Mouse (Mus musculus) cerebellum, postnatal 10 days (tissue): ENCODE data around the gene Trim11.

Experiments used
- DNase-seq, 2 experiments: peaks; one replicate each; pipeline ENCODE4 v3.0.0; 2021; ENCODE audit warnings: mixed read lengths in 2 of 2

Trim11 gene

DNA sequence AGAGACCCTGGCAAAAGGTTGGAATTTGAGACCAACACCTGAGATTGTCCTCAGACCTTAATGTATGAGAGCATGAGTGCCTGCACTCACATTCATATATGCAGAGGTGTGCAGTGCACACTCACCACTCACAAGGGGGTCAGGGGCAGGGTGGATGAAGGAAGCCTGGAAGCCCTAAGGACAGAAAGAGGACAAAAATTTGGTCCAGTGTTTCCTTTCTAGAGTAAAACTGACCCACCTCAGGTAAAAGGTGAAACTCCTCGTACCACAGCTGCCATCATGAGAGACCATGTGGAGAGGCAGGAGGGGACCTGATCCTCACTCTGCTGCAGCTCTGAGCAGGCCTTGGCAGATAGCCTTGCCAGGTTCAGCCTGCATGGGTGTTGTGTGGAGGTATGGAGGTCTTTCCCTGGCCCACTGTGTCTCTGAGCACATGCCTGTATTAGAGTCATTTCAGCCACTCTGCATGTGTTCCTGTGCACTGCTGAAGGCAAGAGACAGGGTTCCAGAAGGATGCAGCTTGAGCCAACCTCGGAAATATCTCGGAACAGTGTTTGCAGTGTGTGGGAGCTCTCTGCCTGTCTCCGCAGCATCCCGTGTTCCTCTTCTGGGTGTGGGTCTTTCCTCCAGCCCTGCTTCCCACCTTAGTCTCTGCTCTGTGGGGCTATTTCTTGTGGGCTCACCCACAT lies 20.5 kb upstream of the Trim11 start:
- DNase-seq = peak in 1 of 2 experiments; percentile 45

DNA sequence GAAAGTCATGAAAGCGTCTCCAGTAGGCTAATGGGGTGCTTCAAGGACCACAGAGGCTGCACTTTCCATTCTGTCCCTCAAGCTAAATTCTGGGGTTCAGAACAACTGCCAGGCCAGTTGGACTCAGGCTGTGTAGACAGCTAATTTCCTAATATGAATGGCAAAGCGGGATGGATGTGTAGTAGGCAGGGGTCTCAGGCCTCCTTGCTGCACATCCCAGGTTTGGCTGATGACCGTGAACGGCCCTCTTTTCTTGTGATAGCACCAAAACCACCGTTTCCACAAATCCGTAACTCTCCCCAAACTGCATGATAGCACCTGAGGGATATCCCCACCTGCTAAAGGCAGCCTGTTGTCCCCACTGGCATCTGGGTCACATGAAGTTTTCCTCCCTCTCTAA lies 19.4 kb upstream of the Trim11 start:
- no peak for DNase-seq

DNA sequence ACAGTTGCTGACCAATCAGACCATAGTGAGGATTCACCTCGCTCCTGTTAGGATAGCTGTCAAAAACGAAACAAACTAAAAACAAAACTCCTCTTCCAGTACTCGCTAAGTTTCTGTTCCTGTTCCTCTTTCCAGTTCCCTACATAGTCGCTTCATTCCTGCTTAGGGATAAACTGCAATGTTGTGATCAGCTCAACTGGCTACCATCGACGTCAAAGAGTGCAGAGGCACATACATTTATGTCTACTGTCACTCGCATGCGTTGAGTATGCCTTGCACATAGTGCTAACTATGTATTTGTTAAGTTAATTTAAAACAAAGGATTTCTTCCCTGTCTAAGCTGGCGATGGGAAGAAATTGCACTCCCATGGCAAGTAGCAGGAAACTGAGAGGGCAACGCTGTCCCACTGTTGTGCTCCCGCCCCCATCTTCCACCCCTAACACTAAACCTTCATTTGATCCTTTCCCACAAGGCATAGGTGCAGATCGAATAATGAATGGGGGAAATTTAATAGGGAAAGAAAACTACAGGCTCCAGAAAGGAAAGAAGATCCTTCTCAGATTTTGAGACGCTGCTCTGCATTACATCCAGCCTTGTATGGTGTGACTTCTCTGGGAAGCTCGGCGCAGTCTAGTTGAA lies 18.6 kb upstream of the Trim11 start:
- DNase-seq = no peak

DNA sequence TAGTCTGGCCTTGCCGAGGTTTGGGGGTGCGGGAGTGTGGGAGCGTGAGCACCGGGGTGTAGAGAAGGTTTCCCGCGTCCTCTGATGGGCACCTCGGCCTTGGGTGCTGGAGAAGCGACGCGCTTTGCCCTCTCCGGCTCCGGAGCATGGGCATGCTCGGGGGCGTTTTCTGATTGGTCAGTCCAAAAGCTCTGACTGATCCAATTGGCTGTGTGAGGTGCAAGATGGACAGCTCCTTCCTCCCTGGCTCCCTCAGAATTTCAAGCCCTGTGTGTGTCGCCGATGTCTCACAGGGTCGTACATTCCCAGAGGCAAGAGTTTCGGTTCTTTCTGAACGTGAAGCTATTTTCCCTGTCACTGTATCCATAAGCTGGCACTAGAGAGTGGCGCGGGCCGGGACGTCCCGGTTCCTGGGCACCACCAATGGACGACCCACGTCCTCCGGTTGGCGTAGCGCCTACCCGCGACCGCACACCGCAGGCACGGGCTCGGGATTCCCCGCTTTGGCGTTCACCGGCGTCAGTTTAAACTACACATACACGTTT lies 17.9 kb upstream of the Trim11 start:
- peak; percentile 90 to 91 for DNase-seq

DNA sequence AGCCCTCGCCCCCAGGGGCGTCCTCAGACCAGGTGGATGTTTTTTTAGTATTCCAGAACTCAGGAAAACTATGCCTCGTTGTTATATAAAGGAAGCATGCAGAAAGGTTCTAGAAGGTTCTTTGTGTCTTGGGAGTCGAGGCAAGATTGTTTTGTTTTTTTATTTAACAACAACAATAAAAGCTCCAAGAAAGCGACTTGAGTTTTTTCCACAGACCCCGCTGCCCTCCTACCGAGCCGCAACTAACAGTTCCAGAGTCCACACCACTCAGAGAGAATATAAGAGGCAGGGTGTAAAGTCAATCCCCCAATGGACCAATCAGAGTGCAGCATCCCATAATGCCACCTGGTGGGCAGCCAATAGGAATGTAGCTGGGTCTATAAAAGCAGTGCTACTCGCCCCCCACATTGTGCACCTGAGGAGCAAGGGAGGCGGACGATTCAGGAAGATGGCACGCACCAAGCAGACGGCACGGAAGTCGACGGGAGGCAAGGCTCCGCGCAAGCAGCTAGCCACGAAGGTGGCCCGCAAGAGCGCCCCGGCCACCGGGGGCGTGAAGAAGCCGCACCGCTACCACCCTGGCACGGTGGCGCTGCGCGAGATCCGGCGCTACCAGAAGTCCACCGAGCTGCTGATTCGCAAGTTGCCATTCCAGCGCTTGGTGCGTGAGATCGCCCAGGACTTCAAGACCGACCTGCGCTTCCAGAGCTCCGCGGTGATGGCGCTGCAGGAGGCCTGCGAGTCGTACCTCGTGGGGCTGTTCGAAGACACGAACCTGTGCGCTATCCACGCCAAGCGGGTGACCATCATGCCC lies 16.3 kb upstream of the Trim11 start:
- peak; percentile 44 to 49 for DNase-seq

DNA sequence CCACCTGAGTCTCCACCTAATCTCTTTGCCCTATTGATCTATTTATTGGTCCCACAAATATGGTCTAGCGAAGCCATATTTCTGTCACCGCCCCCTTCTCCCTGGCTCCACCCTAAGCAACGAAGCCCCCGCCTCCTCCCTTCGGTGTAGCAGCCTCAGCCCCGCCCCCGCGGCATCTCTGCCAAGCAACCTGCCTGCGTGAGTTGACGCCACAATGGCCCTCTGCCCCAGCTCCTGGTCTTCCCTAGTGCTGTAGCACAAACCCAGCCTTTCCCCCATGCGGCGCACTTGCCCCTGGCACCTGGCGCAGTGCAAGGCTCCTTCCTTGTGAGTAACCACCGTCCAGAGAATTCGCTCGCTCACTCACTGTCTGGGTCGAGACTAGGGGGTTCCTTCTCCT lies 14.3 kb upstream of the Trim11 start:
- DNase-seq = peak; percentile 80

DNA sequence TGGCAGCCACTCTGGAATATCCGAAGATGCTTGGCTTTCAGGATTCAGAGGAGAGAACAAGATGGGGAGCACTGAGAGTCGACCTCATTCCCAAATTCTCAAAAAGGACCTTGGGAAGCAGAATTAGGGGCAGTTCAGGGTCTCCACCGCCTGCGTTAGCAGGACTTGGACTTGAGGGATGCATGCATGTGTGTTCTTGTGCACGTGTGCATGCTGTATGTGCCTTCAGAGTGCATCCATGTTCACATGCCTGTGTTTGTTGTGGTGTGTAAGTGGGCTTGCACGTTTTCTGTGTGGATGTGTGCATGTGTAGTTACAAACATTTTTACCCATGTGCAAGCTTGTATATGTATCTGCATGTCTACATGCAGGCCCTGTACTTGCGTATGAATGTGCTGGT lies 13.7 kb upstream of the Trim11 start:
- DNase-seq = no peak

DNA sequence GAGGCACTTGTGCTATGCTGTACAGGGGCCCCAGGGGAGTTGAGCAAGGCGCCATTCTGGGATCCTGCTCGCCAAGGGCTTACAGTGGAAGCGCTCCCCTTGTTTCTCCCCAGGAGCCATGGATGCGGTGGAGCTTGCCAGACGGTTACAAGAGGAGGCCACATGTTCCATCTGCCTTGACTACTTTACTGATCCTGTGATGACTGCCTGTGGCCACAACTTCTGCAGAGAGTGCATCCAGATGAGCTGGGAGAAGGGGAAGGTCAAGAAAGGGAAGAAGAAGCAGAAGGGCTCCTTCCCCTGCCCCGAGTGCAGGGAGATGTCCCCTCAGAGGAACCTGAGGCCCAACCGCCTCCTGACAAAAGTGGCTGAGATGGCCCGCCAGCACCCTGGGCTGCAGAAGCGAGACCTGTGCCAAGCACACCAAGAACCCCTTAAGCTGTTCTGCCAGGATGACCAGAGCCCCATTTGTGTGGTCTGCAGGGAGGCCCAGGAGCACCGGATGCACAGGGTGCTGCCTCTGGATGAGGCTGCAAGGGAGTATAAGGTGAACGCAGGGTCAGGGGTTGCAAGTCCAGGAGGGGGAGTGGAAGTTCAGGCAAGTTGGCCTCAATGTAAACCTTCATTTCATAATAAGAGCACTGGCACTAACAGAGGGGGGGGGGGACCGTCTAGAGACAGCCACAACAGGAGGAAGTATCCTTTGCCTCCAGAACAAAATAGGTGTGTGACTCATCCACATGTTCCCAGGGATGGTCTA lies 12.7 kb upstream of the Trim11 start:
- DNase-seq = no peak

DNA sequence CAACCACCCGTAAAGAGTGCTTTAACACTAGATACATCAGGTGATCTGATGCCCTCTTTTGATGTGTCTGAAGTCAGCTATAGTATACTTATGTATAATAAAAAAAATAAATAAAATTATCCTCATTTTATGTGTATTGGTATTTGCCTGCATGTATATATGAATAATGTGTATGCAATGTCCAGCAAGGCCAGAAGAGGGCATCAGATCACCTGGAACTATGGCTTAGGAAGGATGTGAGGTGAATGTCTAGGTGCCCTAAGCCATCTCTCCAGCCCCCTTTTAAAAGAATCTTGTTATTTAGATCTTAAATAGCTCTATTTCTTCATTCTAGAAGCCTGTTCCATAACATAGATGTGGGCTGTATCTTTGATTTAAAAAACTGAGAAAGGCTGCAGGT lies 10.5 kb upstream of the Trim11 start:
- peak; percentile 64 to 70 for DNase-seq

DNA sequence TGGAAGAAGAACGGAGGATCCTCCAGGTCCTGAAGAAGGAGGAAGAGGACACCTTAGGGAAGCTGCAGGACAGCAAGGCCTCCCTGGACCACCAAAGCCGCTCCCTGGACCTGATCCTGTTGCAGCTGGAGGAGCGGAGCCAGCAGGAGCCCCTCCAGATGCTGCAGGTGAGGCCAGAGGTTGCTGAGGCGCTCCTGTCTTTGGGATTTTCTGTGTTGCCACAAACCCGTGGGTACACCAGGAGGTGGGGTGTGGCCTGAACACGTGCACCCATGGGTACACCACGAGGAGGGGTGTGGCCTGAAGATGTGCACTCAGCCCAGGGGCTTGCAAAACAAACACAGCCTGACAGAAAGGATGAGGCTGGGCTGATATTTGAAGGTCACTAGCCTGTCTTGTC lies 9.3 kb upstream of the Trim11 start:
- DNase-seq = no peak

DNA sequence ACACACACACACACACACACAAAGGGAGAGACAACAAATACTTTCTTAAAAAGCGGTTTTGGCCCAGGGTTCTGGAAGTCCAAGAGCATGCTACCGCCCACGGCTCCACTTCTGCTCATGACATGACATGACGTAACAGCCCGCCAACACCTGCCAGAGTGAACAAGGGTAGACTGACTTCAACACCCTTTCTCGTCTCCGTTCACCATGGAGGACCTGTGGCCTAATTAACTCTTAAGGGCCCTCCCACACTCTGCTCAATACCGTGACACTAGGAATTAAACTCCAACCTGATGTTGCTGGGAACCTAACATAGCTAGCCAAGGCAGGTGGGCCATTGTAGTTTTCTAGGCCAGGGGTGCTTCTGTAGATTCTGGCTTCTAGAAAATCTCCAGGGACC lies 8.9 kb upstream of the Trim11 start:
- no peak for DNase-seq

DNA sequence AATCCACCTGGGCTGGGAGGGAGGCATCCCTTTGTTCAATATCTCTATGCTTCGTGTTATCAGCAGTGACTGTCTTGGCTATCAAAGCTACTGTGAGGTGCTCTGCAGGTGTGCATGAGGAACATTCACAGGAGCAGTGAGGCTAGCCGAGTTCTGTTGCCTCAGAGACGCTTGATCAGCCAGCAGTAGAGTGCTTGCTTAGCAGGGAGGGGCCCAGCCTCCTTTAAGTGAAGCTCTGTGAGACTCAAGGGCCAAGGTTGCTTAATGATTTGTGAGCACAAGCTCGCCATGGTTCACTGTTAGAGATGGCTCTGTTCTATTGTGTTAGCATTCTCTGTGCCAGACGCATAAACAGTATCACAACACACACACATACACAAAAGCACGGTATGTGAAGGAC lies 8.2 kb upstream of the Trim11 start:
- no peak for DNase-seq

DNA sequence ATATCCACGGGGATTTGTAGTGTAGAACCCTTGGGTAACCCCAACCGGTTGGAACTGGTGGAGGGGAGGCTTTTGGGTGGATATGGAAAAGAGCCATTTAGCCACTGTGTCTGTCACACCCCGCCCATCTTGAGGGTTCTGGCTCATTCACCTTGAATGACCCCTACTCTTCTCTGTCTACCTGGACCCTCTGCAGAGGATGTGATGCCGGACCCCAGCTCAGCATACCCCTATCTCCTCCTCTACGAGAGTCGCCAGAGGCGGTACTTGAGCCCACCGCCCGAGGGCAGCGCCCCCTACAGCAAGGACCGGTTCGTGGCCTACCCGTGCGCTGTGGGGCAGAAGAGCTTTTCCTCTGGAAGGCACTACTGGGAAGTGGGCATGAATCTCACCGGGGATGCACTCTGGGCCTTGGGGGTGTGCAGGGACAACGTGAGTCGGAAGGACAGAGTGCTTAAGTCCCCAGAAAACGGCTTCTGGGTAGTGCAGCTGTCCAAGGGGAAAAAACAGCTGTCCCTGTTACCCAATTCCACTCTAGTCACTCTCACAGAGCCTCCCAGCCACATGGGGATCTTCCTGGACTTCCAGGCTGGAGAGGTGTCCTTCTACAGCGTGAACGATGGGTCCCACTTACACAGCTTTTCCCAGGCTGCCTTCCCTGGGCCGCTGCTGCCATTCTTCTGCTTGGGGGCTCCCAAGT lies 6.9 kb upstream of the Trim11 start:
- no peak for DNase-seq

DNA sequence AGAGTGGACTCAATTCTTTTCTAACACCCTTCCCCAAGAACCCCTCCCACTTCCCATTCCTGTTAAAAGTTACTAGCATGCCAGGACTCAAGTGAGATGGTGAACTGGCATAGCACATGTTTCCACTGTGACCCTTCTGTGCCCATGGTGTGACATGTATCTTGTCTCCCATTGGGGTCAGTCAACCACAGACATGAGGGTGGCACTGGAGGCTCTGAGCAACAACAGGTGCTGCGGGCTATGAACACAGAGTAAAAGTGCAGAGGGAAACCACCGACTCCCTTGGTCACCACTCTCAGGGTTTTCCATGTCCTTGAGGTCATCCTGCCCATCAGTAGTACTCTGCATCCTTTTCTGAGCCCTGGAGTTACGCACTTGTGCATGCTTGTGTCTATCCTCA lies 6.1 kb upstream of the Trim11 start:
- no peak for DNase-seq

DNA sequence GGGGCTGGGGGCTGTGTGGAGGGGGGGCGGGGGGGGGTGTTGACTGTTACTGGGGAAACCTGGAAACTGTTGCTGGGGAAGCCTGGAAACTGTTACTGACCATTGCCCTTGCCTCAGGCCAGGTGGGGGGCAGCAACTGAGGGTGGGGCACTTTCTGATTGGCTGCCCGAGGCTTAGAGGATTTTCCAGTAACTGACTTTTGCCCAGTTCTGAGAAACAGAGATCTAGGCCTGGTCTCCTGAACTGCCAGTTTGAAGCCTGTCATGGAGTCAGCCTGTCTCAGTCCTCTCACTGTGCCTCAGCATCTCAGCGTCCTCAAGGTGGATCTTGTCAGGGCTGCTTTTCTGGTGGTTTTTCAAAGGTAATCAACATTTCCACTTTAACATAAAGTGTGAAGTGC lies 3.5 kb upstream of the Trim11 start:
- DNase-seq = no peak

DNA sequence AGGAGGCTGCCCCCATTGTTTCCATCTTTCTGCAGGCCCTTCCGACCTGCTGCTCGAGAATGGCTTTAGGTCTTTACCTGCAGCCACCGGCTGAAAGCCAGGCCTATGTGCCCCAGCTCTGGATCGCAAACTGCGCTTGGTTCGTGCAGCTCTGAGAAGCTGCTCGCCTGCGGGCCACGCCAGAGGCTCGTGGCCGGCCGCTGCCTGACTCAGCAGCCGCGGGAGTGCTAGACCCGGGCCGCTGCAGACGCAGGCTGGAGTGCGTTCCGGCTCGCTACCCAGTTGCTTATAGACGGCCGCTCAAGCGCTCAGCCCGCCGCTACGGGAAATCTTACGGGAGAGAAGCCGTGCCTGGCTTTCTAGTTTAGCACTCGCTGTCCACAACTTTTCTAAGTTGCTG lies 743 bp upstream of the Trim11 start:
- peak in 1 of 2 experiments; percentile 28 for DNase-seq

DNA sequence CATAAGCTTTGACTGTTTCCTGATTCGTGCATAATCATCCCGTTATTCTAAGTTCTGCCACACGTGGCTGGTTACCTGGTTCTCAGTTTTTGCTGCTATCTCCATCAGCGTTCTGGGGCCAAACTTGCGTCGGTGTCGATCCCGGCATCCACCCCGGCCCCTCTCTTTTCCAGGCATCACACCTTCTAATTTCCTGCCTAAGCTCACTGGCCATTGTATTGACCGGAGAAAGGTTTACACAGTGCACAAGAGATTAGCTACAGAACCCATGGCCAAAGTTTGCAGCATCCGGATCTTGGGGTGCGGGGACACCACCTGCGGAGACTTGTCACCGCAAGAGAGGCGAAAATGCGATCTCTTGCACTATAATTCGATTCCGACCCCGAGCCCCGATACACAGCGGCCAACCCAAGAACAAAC lies 276 bp upstream of the Trim11 start:
- DNase-seq = no peak

DNA sequence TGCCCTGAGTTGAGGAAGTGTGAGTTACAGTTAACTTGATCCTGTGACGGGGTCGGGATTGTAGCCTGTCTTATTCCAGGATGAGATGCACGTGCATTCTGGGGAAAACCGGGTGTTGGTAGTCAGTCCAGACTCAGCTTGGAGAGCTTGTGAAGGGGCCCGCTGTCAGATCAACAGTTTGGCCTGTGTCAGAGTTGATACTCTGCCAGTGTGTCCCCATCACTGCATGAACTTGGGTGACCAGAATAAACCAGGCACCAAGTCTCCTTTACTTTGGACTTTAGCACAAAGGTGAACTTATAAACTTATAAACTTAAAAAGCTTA lies 775 bp downstream of the Trim11 start:
- no peak for DNase-seq

DNA sequence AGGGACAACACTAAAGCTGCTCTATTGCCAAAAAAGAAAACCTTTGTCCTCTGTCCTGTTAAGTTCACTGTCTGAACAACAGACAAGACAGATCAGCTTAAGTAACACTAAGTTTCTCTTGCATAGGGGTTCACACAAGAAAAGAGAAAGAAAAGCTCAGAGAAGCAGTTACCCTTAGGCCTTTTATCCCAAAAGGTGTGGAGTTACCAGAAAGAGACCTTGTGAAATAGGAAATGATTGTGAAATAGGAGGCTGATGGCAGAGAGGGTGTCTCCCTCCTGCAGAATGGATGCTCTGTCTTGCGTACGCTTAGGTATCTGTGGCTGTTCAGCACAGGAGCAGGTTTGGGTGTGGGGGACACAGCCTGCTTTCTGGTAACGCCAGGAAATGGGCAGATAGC lies 1.3 kb downstream of the Trim11 start:
- DNase-seq = no peak

DNA sequence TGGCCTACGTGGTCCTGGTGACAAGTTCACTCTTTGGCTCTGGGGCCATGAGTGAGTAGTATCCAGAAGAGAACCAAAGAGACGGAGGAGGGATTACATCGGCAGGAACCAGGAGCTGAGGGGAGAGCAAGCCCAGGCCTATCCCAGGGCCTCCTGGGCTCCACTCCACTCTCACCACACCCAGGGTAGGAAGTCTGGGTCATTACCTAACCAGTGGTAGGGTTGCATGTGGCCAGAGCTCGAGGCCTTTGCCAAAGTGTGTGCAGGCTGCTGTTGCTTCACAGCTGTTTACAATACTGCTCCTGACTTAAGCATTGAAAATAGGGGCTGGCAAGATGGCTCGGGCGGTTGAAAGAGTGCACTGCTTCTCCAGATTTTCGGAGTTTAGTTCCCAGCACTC lies 1.8 kb downstream of the Trim11 start:
- no peak for DNase-seq

DNA sequence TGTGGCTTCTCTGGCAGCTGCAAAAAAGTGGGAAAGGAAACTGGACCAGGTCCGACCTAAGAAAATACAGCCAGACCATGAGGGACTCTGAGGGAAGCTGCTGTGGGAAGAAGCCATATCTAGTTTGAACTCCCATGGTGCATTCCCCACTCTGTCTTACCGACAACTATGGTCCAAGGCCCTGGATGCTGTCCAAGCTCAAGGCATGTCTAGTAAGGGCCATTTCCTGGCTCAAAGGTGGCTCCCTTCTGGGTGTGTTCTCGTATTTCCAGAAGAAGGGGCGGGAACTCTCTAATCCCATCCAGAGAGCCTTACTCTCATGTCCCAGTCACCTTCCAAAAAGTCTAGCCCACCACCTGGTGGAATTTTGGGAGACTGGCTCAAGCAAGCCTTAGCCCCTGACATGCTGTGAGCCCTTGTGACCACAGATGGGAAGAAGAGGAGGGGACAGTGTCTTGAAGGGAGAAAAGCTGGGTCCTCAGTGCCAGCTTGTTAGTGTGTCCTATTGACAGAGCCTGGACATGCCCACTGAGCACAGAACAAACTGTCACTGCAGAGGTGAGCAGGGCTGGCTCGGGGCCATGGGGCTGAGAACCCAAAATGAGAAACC lies 2.6 kb downstream of the Trim11 start:
- peak; percentile 41 to 58 for DNase-seq
